ENCODE assay signal across 31 mouse cellular contexts in genomic region chr5:87380234-87380633, GRCm38 (mm10). TPM values are rescaled to one million over a fixed set of nuclear protein-coding genes. Genes with fewer than 3 reads are reported as not detected.
DNase-seq lines count a peak whose midpoint lies in the region; ATAC-seq and TF ChIP-seq lines count a peak whose summit lies in the region.
"Had no signal": no experiment of that assay in that cellular context is flagged by ENCODE, and none has a peak within 500 bp of the region (broad histone marks: within the 10 kb centered on the region; RNA-seq: fewer than 3 reads in every experiment).

No protein-coding gene starts in this region.

- H3K79me2 ChIP-seq in liver, adult 2 months (ENCODE audit: control insufficient read depth, insufficient read depth, low read length): no peaks in the 10 kb centered on the region

- H3K4me2 ChIP-seq in intestine, embryonic 16.5 days (ENCODE audit: low read depth, low read length): no peak overlapping the region
- H3K4me2 ChIP-seq in liver, embryonic 12.5 days: no peak overlapping the region
- H3K4me2 ChIP-seq in midbrain, embryonic 14.5 days (ENCODE audit: low read length): no peak overlapping the region
- H3K4me2 ChIP-seq: forebrain, embryonic 13.5 days; heart, embryonic 11.5 days; hindbrain, embryonic 12.5 days had no signal

- H3K9me3 ChIP-seq in intestine, embryonic 16.5 days (ENCODE audit: control insufficient read depth, low read length): no peaks in the 10 kb centered on the region
- no peaks in the 10 kb centered on the region for H3K9me3 ChIP-seq in liver, embryonic 12.5 days (replicated peaks)
- H3K9me3 ChIP-seq in midbrain, embryonic 14.5 days (ENCODE audit: control insufficient read depth, low read length): no peaks in the 10 kb centered on the region
- H3K9me3 ChIP-seq: forebrain, embryonic 10.5 days; forebrain, embryonic 13.5 days; hindbrain, embryonic 12.5 days had no signal

- H3K27me3 ChIP-seq in liver, adult 2 months (ENCODE audit: control insufficient read depth, insufficient read depth, low read length): no peaks in the 10 kb centered on the region
- H3K27me3 ChIP-seq in intestine, embryonic 16.5 days (replicated peaks; ENCODE audit: control insufficient read depth, insufficient read depth, low read length): no peaks in the 10 kb centered on the region
- no peaks in the 10 kb centered on the region for H3K27me3 ChIP-seq in liver, embryonic 12.5 days (replicated peaks)
- H3K27me3 ChIP-seq in midbrain, embryonic 14.5 days (ENCODE audit: control insufficient read depth, insufficient read depth, low read length): no peaks in the 10 kb centered on the region
- H3K27me3 ChIP-seq: forebrain, embryonic 13.5 days; hindbrain, embryonic 12.5 days; Patski had no signal

- no peak for TF ChIP-seq POLR2A in liver, adult 2 months (IDR thresholded peaks at IDR 0.05; ENCODE audit: extremely low read depth, insufficient read depth, low read length)

- no peak overlapping the region for H3K4me3 ChIP-seq in liver, adult 2 months (ENCODE audit: insufficient read depth, low read depth, low read length)
- H3K4me3 ChIP-seq in intestine, embryonic 16.5 days (ENCODE audit: low read length): no peak overlapping the region
- H3K4me3 ChIP-seq in liver, embryonic 12.5 days: no peak overlapping the region
- no peak overlapping the region for H3K4me3 ChIP-seq in midbrain, embryonic 14.5 days (replicated peaks; ENCODE audit: low read depth, low read length)
- H3K4me3 ChIP-seq: forebrain, embryonic 10.5 days; forebrain, embryonic 13.5 days; gastrocnemius, adult 2 months; hindbrain, embryonic 12.5 days had no signal

- peaks cover under 1% of the 10 kb centered on the region; the same call in 1 of the 2 replicates for H3K36me3 ChIP-seq in liver, adult 2 months (ENCODE audit: control insufficient read depth, insufficient read depth, low read length)
- no peaks in the 10 kb centered on the region for H3K36me3 ChIP-seq in intestine, embryonic 16.5 days (ENCODE audit: control insufficient read depth, insufficient read depth, low read length)
- H3K36me3 ChIP-seq in liver, embryonic 12.5 days: no peaks in the 10 kb centered on the region
- H3K36me3 ChIP-seq in midbrain, embryonic 14.5 days (ENCODE audit: control insufficient read depth, insufficient read depth, low read length): no peaks in the 10 kb centered on the region
- H3K36me3 ChIP-seq: forebrain, embryonic 10.5 days; hindbrain, embryonic 12.5 days had no signal

- ATAC-seq in intestine, embryonic 16.5 days: peak; percentile 93
- ATAC-seq in liver, embryonic 12.5 days: peak; percentile 58; the same call in 1 of the 2 replicates
- no peak; the same call in 1 of the 2 replicates for ATAC-seq in midbrain, embryonic 14.5 days (ENCODE audit: low FRiP score, low TSS enrichment)
- ATAC-seq: forebrain, embryonic 13.5 days; forebrain, embryonic 16.5 days; Patski had no signal

- TF ChIP-seq CTCF in liver, adult 2 months (IDR thresholded peaks at IDR 0.05; ENCODE audit: low read depth, low read length): no peak

- WGBS in liver, adult 2 months: 46% methylated on average over 2 of the region's 2 CpGs
- WGBS in intestine, embryonic 16.5 days: 55% methylated on average over 2 of the region's 2 CpGs
- 32% methylated on average over 2 of the region's 2 CpGs for WGBS in liver, embryonic 12.5 days (ENCODE audit: insufficient replicate concordance)
- 87% methylated on average over 2 of the region's 2 CpGs for WGBS in midbrain, embryonic 14.5 days

- H3K9ac ChIP-seq in liver, adult 2 months (ENCODE audit: low read depth, low read length): peak overlapping the region; percentile 23; the same call in 1 of the 2 replicates
- H3K9ac ChIP-seq in intestine, embryonic 16.5 days (ENCODE audit: low read depth, low read length): no peak overlapping the region
- no peak overlapping the region for H3K9ac ChIP-seq in liver, embryonic 12.5 days
- H3K9ac ChIP-seq in midbrain, embryonic 14.5 days (replicated peaks; ENCODE audit: low read length): no peak overlapping the region
- H3K9ac ChIP-seq: forebrain, embryonic 13.5 days; hindbrain, embryonic 12.5 days had no signal

- peaks cover 9% of the 10 kb centered on the region for H3K4me1 ChIP-seq in liver, adult 2 months (ENCODE audit: control insufficient read depth, insufficient read depth, low read length)
- no peaks in the 10 kb centered on the region for H3K4me1 ChIP-seq in intestine, embryonic 16.5 days (ENCODE audit: control insufficient read depth, insufficient read depth, low read length)
- H3K4me1 ChIP-seq in liver, embryonic 12.5 days: no peaks in the 10 kb centered on the region
- no peaks in the 10 kb centered on the region for H3K4me1 ChIP-seq in midbrain, embryonic 14.5 days (ENCODE audit: control insufficient read depth, insufficient read depth, low read length)
- H3K4me1 ChIP-seq: forebrain, embryonic 10.5 days; forebrain, embryonic 13.5 days; hindbrain, embryonic 12.5 days had no signal

- DNase-seq in liver, adult 2 months (ENCODE audit: extremely low read depth, low read depth, low spot score): no peak
- no peak for DNase-seq in liver
- DNase-seq in frontal cortex, postnatal 10 days (ENCODE audit: low spot score in 2 of 2): no peak
- DNase-seq in thymus, adult 18-20 months: no peak
- no peak for DNase-seq in midbrain, embryonic 14.5 days
- DNase-seq: adrenal gland, postnatal 10 days; adrenal gland, postnatal 36 days; cerebellum, adult 18-20 months; cerebellum, adult 9-10 months; cerebellum, postnatal 14 days; gastrocnemius, adult 2 months; gastrocnemius, postnatal 14 days; heart, adult 11 months had no signal

- peak overlapping the region; percentile 69 for H3K27ac ChIP-seq in liver, adult 2 months (replicated peaks; ENCODE audit: insufficient read depth, low read depth, low read length)
- peak overlapping the region; percentile 84 for H3K27ac ChIP-seq in intestine, embryonic 16.5 days (ENCODE audit: low read length)
- H3K27ac ChIP-seq in liver, embryonic 12.5 days: no peak overlapping the region
- no peak overlapping the region for H3K27ac ChIP-seq in midbrain, embryonic 14.5 days (replicated peaks; ENCODE audit: low read depth, low read length)
- H3K27ac ChIP-seq: forebrain, embryonic 10.5 days; forebrain, embryonic 13.5 days; gastrocnemius, adult 2 months; hindbrain, embryonic 12.5 days had no signal

RNA-seq across cellular contexts. Expression of gene Ugt2a3, which starts 43.2 kb away (rescaled TPM):
- 509 and 549 TPM in 2 replicates for total RNA-seq in liver, adult 2 months (2014; rRNA removed)
- 108 and 121 TPM in 2 replicates for polyA plus RNA-seq in liver, adult 2 months (2012; rRNA removed)
- polyA plus RNA-seq in intestine, embryonic 16.5 days (2015; fragmentation: Nextera tagmentation; extraction: Ambion mirVana): 4.8 and 6.1 TPM in 2 replicates
- not detected in 2 replicates for polyA plus RNA-seq in liver, embryonic 12.5 days (2016; fragmentation: Nextera tagmentation; extraction: Ambion mirVana)
- polyA plus RNA-seq in midbrain, embryonic 14.5 days (2014; fragmentation: Nextera tagmentation; extraction: Ambion mirVana): not detected in 2 replicates
- total RNA-seq: adrenal gland, adult 18-20 months; adrenal gland, postnatal 36 days; ES-E14; gastrocnemius, adult 2 months; gastrocnemius, postnatal 14 days; gastrocnemius, postnatal 4 days; heart, adult 8-10 months; heart, postnatal 25 days; hematopoietic stem cell, adult 5-6 weeks had no signal
- polyA plus RNA-seq: embryonic facial prominence, embryonic 11.5 days; embryonic facial prominence, embryonic 14.5 days; forebrain, embryonic 10.5 days; forebrain, embryonic 13.5 days; forebrain, embryonic 16.5 days; heart, embryonic 11.5 days; heart, embryonic 14.5 days; heart, postnatal 0 days; hindbrain, embryonic 12.5 days had no signal

RNA-seq across cellular contexts. Expression of gene Ugt2b38, which starts 43.8 kb away (rescaled TPM):
- total RNA-seq in liver, adult 2 months (2014; rRNA removed): 3.0 and 3.7 TPM in 2 replicates
- 0.05 and 1.4 TPM in 2 replicates for polyA plus RNA-seq in liver, adult 2 months (2012; rRNA removed)
- polyA plus RNA-seq in intestine, embryonic 16.5 days (2015; fragmentation: Nextera tagmentation; extraction: Ambion mirVana): not detected in 2 replicates
- polyA plus RNA-seq in liver, embryonic 12.5 days (2016; fragmentation: Nextera tagmentation; extraction: Ambion mirVana): not detected in 2 replicates
- not detected in 2 replicates for polyA plus RNA-seq in midbrain, embryonic 14.5 days (2014; fragmentation: Nextera tagmentation; extraction: Ambion mirVana)
- total RNA-seq: adrenal gland, adult 18-20 months; adrenal gland, postnatal 36 days; ES-E14; gastrocnemius, adult 2 months; gastrocnemius, postnatal 14 days; gastrocnemius, postnatal 4 days; heart, adult 8-10 months; heart, postnatal 25 days; hematopoietic stem cell, adult 5-6 weeks had no signal
- polyA plus RNA-seq: embryonic facial prominence, embryonic 11.5 days; embryonic facial prominence, embryonic 14.5 days; forebrain, embryonic 10.5 days; forebrain, embryonic 13.5 days; forebrain, embryonic 16.5 days; heart, embryonic 11.5 days; heart, embryonic 14.5 days; heart, postnatal 0 days; hindbrain, embryonic 12.5 days had no signal

Comparison
In these comparisons a context has a peak if more than half of its experiments do, and no peak if none do; other contexts are left out.
1. H3K27ac ChIP-seq: peak in liver, adult 2 months (single experiment) and intestine, embryonic 16.5 days (single experiment); none in liver, embryonic 12.5 days (single experiment) and midbrain, embryonic 14.5 days (single experiment).
2. RNA of gene Ugt2a3, which starts 43.2 kb away (polyA plus RNA-seq): 108 to 121 TPM in liver, adult 2 months; 4.8 to 6.1 TPM in intestine, embryonic 16.5 days, not detected in liver, embryonic 12.5 days and not detected in midbrain, embryonic 14.5 days; every median in the first group is over 10 times any median in the second.